Mouse (Mus musculus) C2C12 (cell line): ENCODE measurements around the gene Aspg.

ENCODE experiments used
- CTCF ChIP-seq: IDR thresholded peaks from one replicate; pipeline ENCODE4 v1.5.1; 2011; ENCODE audit not compliant: control insufficient read depth, insufficient read depth, insufficient read length
- MAX ChIP-seq: IDR thresholded peaks from one replicate; pipeline ENCODE4 v1.6.1; 2011; ENCODE audit warnings: mild to moderate bottlenecking, control low read depth
- MYOD1 ChIP-seq: IDR thresholded peaks from one replicate; pipeline ENCODE4 v1.6.1; 2011; ENCODE audit warnings: low read depth; ENCODE audit not compliant: control insufficient read depth, insufficient read length

- TF ChIP-seq CTCF (no peak), MYOD1 (no peak), MAX (no peak)
Measured at GRCm38 (mm10) chr12:112158246-112158645, 51.8 kb downstream of the Aspg start.
